Mouse (Mus musculus): ENCODE measurements around the gene Fads2. TPM values are rescaled to one million over a fixed set of nuclear protein-coding genes. Genes with fewer than 3 reads are reported as not detected.

The Fads2 gene
- 36.3 and 45.6 TPM in 2 replicates for polyA plus RNA-seq (2012; rRNA removed)

DNA sequence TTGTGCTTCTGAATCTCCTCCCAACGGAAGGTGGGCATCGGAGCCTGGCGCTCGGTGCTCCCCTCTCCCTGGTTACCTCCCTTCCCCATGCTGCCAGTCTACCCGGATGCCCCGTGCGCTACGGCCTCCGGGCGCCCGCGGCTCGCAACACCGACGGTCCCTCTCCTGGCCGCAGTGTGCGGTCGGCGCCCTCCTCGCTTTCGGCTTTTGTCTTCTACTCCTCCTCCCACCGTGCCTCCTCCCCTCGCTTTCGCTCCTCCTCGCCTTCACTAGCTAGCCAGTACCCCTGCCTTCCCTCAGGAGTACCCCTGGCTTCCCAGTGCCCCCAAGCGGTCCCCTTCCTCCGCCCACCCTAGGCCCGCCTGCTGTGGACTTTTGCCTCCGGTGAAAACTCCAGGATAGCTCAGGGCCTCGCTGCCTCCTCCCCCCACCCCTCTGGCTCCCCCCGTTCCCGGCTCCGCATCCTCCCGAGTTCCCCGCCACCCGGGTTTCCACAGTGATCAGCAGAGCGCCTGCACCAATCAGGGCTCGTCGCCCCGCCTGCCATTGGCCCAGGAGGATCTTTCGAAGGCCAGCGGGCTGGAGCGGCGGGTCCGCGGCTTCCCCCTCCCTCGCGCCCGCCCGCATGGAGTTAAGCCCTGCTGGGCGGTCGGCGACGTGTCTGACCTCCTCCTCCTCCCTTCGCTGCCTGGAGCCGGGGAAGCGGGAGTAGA, at the start of gene Fads2:
Fads2 (minus strand) TSS at position 406 of the 713 bp plus-strand sequence.
- peak; percentile 72 for DNase-seq
- H3K4me3 ChIP-seq (ENCODE audit: control insufficient read depth, insufficient read depth, low read length) = peak within 1 kb of the TSS; percentile 64
- H3K27me3 ChIP-seq (ENCODE audit: control insufficient read depth, insufficient read depth, low read length) = no peaks in the 10 kb centered on the region
- no peaks in the 10 kb centered on the region for H3K36me3 ChIP-seq (ENCODE audit: control insufficient read depth, insufficient read depth, low read length)
- 1% methylated on average over 52 of the region's 57 CpGs for WGBS
- 0 out of 2 replicates have a peak, but pooled peaks have one; percentile 33 for TF ChIP-seq POLR2A (IDR thresholded peaks at IDR 0.05; ENCODE audit: control insufficient read depth, extremely low read depth, insufficient read depth, low read length, poor library complexity)
- no peak for TF ChIP-seq CTCF (IDR thresholded peaks at IDR 0.05; ENCODE audit: borderline replicate concordance, control insufficient read depth, extremely low read depth, insufficient read depth, low read length, poor library complexity)
- no peak within 1 kb of the TSS for H3K27ac ChIP-seq (ENCODE audit: control insufficient read depth, insufficient read depth, low read length)
- peaks cover 18% of the 10 kb centered on the region for H3K4me1 ChIP-seq (replicated peaks; ENCODE audit: control insufficient read depth, insufficient read depth, low read length)

DNA sequence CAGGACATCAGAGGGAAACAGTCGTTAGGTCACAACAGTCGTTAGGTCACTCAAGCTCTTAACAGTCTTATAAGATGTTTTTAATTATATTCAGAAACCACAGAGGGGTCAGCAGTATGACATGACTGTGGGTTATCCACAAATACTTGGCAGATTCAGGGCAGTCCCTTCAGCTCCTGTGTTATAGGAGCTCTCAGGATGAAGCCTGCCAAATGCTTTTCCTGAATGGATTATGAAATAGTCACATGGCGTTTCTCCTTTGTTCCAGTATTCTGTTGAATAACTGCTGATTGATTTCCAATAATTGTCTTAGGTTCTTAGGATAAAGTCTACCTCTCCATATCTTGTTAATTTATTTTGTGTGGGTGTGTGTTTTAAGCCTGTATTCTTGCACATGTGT, 47.6 kb upstream of the Fads2 start:
- no peak overlapping the region for H3K4me3 ChIP-seq (ENCODE audit: control insufficient read depth, insufficient read depth, low read length)
- 95% methylated on average over 3 of the region's 3 CpGs for WGBS
- no peak for DNase-seq
- H3K4me1 ChIP-seq (replicated peaks; ENCODE audit: control insufficient read depth, insufficient read depth, low read length) = no peaks in the 10 kb centered on the region
- no peaks in the 10 kb centered on the region for H3K27me3 ChIP-seq (ENCODE audit: control insufficient read depth, insufficient read depth, low read length)
- TF ChIP-seq CTCF (IDR thresholded peaks at IDR 0.05; ENCODE audit: borderline replicate concordance, control insufficient read depth, extremely low read depth, insufficient read depth, low read length, poor library complexity) = no peak
- no peak for TF ChIP-seq POLR2A (IDR thresholded peaks at IDR 0.05; ENCODE audit: control insufficient read depth, extremely low read depth, insufficient read depth, low read length, poor library complexity)
- H3K27ac ChIP-seq (ENCODE audit: control insufficient read depth, insufficient read depth, low read length) = no peak overlapping the region
- no peaks in the 10 kb centered on the region for H3K36me3 ChIP-seq (ENCODE audit: control insufficient read depth, insufficient read depth, low read length)

DNA sequence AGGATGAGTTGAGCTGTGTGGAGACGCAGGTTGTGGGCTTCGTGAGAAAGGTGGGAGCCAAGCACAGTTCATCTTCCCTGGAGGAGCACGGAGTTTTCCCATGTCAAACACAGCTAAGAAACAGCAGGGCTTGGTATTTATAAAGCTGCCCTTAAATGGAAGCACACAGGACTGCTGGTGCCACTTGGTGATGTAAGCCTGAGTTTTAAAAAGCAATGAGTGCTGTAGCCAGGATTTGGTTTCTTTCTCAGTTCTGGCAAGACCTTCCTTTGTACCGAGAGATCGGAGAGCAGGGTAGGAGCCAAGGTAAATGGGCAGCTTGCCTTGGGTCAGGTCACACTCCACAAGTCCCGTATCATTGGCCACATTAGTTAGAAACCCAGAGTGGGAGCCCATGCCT, 47.0 kb upstream of the Fads2 start:
- H3K4me3 ChIP-seq (ENCODE audit: control insufficient read depth, insufficient read depth, low read length) = no peak overlapping the region
- H3K27ac ChIP-seq (ENCODE audit: control insufficient read depth, insufficient read depth, low read length) = no peak overlapping the region
- H3K4me1 ChIP-seq (replicated peaks; ENCODE audit: control insufficient read depth, insufficient read depth, low read length) = no peaks in the 10 kb centered on the region
- WGBS = 95% methylated on average over 6 of the region's 6 CpGs
- no peaks in the 10 kb centered on the region for H3K27me3 ChIP-seq (ENCODE audit: control insufficient read depth, insufficient read depth, low read length)
- no peak for DNase-seq
- no peaks in the 10 kb centered on the region for H3K36me3 ChIP-seq (ENCODE audit: control insufficient read depth, insufficient read depth, low read length)
- TF ChIP-seq CTCF (IDR thresholded peaks at IDR 0.05; ENCODE audit: borderline replicate concordance, control insufficient read depth, extremely low read depth, insufficient read depth, low read length, poor library complexity) (no peak), POLR2A (IDR thresholded peaks at IDR 0.05; ENCODE audit: control insufficient read depth, extremely low read depth, insufficient read depth, low read length, poor library complexity) (no peak)

DNA sequence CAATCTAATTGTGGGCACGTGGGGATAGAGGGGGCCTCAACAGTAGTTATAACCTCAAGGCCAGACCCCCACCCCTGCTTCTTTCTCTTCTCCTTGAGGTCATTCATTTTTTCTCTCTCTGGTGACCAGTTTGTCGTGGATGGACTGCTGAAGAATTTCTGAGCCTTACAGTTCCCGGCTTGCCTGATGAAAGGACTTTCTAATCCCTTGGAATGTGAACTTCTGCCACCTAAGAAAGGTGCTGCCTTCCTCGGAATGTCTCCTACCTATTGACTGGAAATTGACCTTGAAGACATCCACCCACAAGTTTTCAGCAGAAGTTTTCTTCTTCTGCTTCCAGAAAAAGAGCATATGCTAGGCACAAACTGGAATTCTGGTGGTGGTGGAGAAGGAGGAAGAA, 42.9 kb upstream of the Fads2 start:
- TF ChIP-seq CTCF (IDR thresholded peaks at IDR 0.05; ENCODE audit: borderline replicate concordance, control insufficient read depth, extremely low read depth, insufficient read depth, low read length, poor library complexity) (no peak), POLR2A (IDR thresholded peaks at IDR 0.05; ENCODE audit: control insufficient read depth, extremely low read depth, insufficient read depth, low read length, poor library complexity) (no peak)
- no peak overlapping the region for H3K27ac ChIP-seq (ENCODE audit: control insufficient read depth, insufficient read depth, low read length)
- H3K27me3 ChIP-seq (ENCODE audit: control insufficient read depth, insufficient read depth, low read length) = no peaks in the 10 kb centered on the region
- H3K4me1 ChIP-seq (replicated peaks; ENCODE audit: control insufficient read depth, insufficient read depth, low read length) = no peaks in the 10 kb centered on the region
- H3K36me3 ChIP-seq (ENCODE audit: control insufficient read depth, insufficient read depth, low read length) = no peaks in the 10 kb centered on the region
- H3K4me3 ChIP-seq (ENCODE audit: control insufficient read depth, insufficient read depth, low read length) = no peak overlapping the region
- 70% methylated on average over 4 of the region's 4 CpGs for WGBS
- DNase-seq = no peak

DNA sequence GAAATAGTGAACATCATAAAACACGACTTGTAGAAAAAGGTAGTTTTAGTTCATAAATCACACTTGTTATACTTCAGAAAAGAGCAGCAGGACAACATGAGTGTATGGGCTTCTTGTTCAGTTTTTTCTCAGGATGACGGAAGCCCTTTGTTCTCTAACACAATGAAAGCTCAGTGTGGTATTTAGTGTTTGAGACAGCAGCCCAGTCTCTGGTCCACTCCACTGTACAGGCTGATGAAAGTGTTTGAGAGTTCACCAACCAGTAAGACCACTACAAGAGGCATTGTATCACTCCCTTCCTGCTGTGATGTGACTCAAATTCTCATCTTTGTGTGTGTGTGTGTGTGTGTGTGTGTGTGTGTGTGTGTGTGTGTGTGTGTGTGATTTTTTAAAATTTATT, 42.1 kb upstream of the Fads2 start:
- TF ChIP-seq POLR2A (IDR thresholded peaks at IDR 0.05; ENCODE audit: control insufficient read depth, extremely low read depth, insufficient read depth, low read length, poor library complexity) = no peak
- Histone ChIP-seq H3K27ac (ENCODE audit: control insufficient read depth, insufficient read depth, low read length) (no peak overlapping the region), H3K27me3 (ENCODE audit: control insufficient read depth, insufficient read depth, low read length) (no peaks in the 10 kb centered on the region), H3K4me1 (replicated peaks; ENCODE audit: control insufficient read depth, insufficient read depth, low read length) (no peaks in the 10 kb centered on the region), H3K36me3 (ENCODE audit: control insufficient read depth, insufficient read depth, low read length) (no peaks in the 10 kb centered on the region), H3K4me3 (ENCODE audit: control insufficient read depth, insufficient read depth, low read length) (no peak overlapping the region)
- 61% methylated on average over 2 of the region's 2 CpGs for WGBS
- no peak for DNase-seq

GRCm38 (mm10) chr19:10139736-10140135, 38.2 kb upstream of the Fads2 start:
- no peaks in the 10 kb centered on the region for H3K36me3 ChIP-seq (ENCODE audit: control insufficient read depth, insufficient read depth, low read length)
- no peak overlapping the region for H3K27ac ChIP-seq (ENCODE audit: control insufficient read depth, insufficient read depth, low read length)
- no peak overlapping the region for H3K4me3 ChIP-seq (ENCODE audit: control insufficient read depth, insufficient read depth, low read length)
- no peaks in the 10 kb centered on the region for H3K27me3 ChIP-seq (ENCODE audit: control insufficient read depth, insufficient read depth, low read length)
- no peak for DNase-seq
- no peak for TF ChIP-seq CTCF (IDR thresholded peaks at IDR 0.05; ENCODE audit: borderline replicate concordance, control insufficient read depth, extremely low read depth, insufficient read depth, low read length, poor library complexity)
- no peak for TF ChIP-seq POLR2A (IDR thresholded peaks at IDR 0.05; ENCODE audit: control insufficient read depth, extremely low read depth, insufficient read depth, low read length, poor library complexity)
- WGBS = 96% methylated on average over 6 of the region's 6 CpGs
- H3K4me1 ChIP-seq (replicated peaks; ENCODE audit: control insufficient read depth, insufficient read depth, low read length) = no peaks in the 10 kb centered on the region

DNA sequence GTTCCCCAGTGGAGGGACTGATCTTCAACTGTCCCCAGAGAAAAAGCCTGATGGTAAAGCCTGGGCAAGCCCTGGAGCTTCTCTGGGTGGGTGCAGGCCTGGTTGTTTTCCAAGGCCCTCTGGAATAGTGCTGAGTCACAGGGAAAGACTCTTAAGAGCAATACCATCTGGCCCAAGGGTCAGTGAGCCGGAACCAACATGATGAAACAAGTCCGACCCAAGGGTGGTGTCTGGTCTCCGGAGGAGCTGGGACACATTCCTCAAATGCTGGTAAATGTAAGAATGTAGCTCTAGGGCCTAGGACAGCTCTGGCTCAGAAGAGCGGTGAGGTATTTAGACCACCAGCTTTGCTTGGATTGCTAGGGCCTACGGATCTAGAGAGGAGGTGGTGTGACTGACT, 35.9 kb upstream of the Fads2 start:
- Histone ChIP-seq H3K27me3 (ENCODE audit: control insufficient read depth, insufficient read depth, low read length) (no peaks in the 10 kb centered on the region), H3K27ac (ENCODE audit: control insufficient read depth, insufficient read depth, low read length) (no peak overlapping the region), H3K4me3 (ENCODE audit: control insufficient read depth, insufficient read depth, low read length) (no peak overlapping the region), H3K36me3 (ENCODE audit: control insufficient read depth, insufficient read depth, low read length) (no peaks in the 10 kb centered on the region), H3K4me1 (replicated peaks; ENCODE audit: control insufficient read depth, insufficient read depth, low read length) (no peaks in the 10 kb centered on the region)
- WGBS = 90% methylated on average over 5 of the region's 5 CpGs
- DNase-seq = no peak
- no peak for TF ChIP-seq CTCF (IDR thresholded peaks at IDR 0.05; ENCODE audit: borderline replicate concordance, control insufficient read depth, extremely low read depth, insufficient read depth, low read length, poor library complexity)
